Mouse (Mus musculus) embryonic fibroblast, embryonic 13.5 days (primary cell): ENCODE results near the gene Gm20388.

Experiments
- CTCF ChIP-seq: IDR thresholded peaks from 2 replicates; pipeline ENCODE4 v1.5.1; 2011; ENCODE audit warnings: mild to moderate bottlenecking, control low read depth, low read length, moderate library complexity, borderline replicate concordance; ENCODE audit not compliant: insufficient read depth
- POLR2A ChIP-seq: IDR thresholded peaks from 2 replicates; pipeline ENCODE4 v1.6.1; 2011; ENCODE audit warnings: low read depth, mild to moderate bottlenecking, control low read depth, low read length, moderate library complexity

DNA sequence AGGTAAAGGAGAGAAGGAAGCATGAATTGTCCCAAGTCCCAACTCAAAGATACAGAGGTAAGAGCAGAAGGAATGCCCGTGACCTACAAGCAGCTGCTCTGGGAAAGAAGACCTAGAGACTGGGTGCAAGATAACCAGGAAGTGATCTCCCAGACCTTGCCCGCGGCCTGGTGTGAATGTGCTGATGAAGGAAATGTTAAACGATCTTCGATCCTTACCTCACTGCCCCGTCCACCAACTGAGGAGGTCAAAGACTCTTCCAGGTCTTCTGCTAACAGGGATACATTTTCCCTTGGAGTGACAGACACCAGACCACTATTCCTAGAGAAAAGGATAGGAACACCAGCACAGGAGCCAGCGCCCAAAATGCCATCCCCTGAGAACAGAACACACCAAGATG, 4018.4 kb downstream of the Gm20388 start:
- no peak for TF ChIP-seq POLR2A
- no peak for TF ChIP-seq CTCF
